Mouse (Mus musculus): ENCODE results near the gene Gfra4. TPM values are rescaled to one million over a fixed set of nuclear protein-coding genes. Genes with fewer than 3 reads are reported as not detected.

The Gfra4 gene
- polyA plus RNA-seq, 1 experiment from 2014 or later: 14.2 TPM

- H3K9ac ChIP-seq (ENCODE audit: low read depth, low read length): no peak overlapping the region
- ATAC-seq (replicated peaks; ENCODE audit: low FRiP score, low read depth) (no peak), DNase-seq (ENCODE audit: low spot score) (no peak)
- no peaks in the 10 kb centered on the region for H3K9me3 ChIP-seq (replicated peaks; ENCODE audit: low read length)
- no peak overlapping the region for H3K27ac ChIP-seq
- 66% methylated on average over 5 of the region's 5 CpGs for WGBS
- TF ChIP-seq CTCF (IDR thresholded peaks at IDR 0.05; ENCODE audit: low read depth): no peak
- no peak overlapping the region for H3K4me2 ChIP-seq (ENCODE audit: low read length)
- H3K4me1 ChIP-seq (replicated peaks; ENCODE audit: insufficient read depth, low read length): no peaks in the 10 kb centered on the region
- H3K27me3 ChIP-seq (ENCODE audit: insufficient read depth, low read length): no peaks in the 10 kb centered on the region
- H3K4me3 ChIP-seq (replicated peaks; ENCODE audit: low read depth, low read length): no peak overlapping the region
- H3K36me3 ChIP-seq (ENCODE audit: insufficient read depth, low read length): no peaks in the 10 kb centered on the region
Observed at GRCm38 (mm10) chr2:131080507-131080906, 37.6 kb upstream of the Gfra4 start.

- Histone ChIP-seq H3K4me3 (replicated peaks; ENCODE audit: low read depth, low read length) (no peak overlapping the region), H3K9me3 (replicated peaks; ENCODE audit: low read length) (no peaks in the 10 kb centered on the region), H3K4me2 (ENCODE audit: low read length) (no peak overlapping the region), H3K36me3 (ENCODE audit: insufficient read depth, low read length) (no peaks in the 10 kb centered on the region), H3K9ac (ENCODE audit: low read depth, low read length) (no peak overlapping the region), H3K4me1 (replicated peaks; ENCODE audit: insufficient read depth, low read length) (no peaks in the 10 kb centered on the region), H3K27ac (no peak overlapping the region), H3K27me3 (ENCODE audit: insufficient read depth, low read length) (no peaks in the 10 kb centered on the region)
- no peak for TF ChIP-seq CTCF (IDR thresholded peaks at IDR 0.05; ENCODE audit: low read depth)
- no peak for ATAC-seq (replicated peaks; ENCODE audit: low FRiP score, low read depth)
- WGBS: 88% methylated on average over 10 of the region's 10 CpGs
- DNase-seq (ENCODE audit: low spot score): no peak
Observed at GRCm38 (mm10) chr2:131072536-131072935, 29.6 kb upstream of the Gfra4 start.

- Histone ChIP-seq H3K4me2 (ENCODE audit: low read length) (no peak overlapping the region), H3K27ac (no peak overlapping the region), H3K27me3 (ENCODE audit: insufficient read depth, low read length) (0 out of 2 replicates have a peak, but pooled peaks cover 3% of the 10 kb centered on the region), H3K9ac (ENCODE audit: low read depth, low read length) (no peak overlapping the region), H3K4me3 (replicated peaks; ENCODE audit: low read depth, low read length) (no peak overlapping the region), H3K9me3 (replicated peaks; ENCODE audit: low read length) (no peaks in the 10 kb centered on the region), H3K4me1 (replicated peaks; ENCODE audit: insufficient read depth, low read length) (peaks cover 4% of the 10 kb centered on the region; the same call in 1 of the 2 replicates), H3K36me3 (ENCODE audit: insufficient read depth, low read length) (no peaks in the 10 kb centered on the region)
- no peak for ATAC-seq (replicated peaks; ENCODE audit: low FRiP score, low read depth)
- peak; percentile 79 for DNase-seq (ENCODE audit: low spot score)
- no peak for TF ChIP-seq CTCF (IDR thresholded peaks at IDR 0.05; ENCODE audit: low read depth)
- 47% methylated on average over 6 of the region's 6 CpGs for WGBS
Observed at GRCm38 (mm10) chr2:131067481-131067880, 24.6 kb upstream of the Gfra4 start.

GRCm38 (mm10) chr2:131066342-131066741 is 23.5 kb upstream of the Gfra4 start:
- 49% methylated on average over 9 of the region's 9 CpGs for WGBS
- no peak overlapping the region for H3K4me3 ChIP-seq (replicated peaks; ENCODE audit: low read depth, low read length)
- no peak overlapping the region for H3K9ac ChIP-seq (ENCODE audit: low read depth, low read length)
- TF ChIP-seq CTCF (IDR thresholded peaks at IDR 0.05; ENCODE audit: low read depth): no peak
- no peaks in the 10 kb centered on the region for H3K9me3 ChIP-seq (replicated peaks; ENCODE audit: low read length)
- H3K27ac ChIP-seq: no peak overlapping the region
- 0 out of 2 replicates have a peak, but pooled peaks have one; percentile 31 for ATAC-seq (replicated peaks; ENCODE audit: low FRiP score, low read depth)
- no peak for DNase-seq (ENCODE audit: low spot score)
- no peak overlapping the region for H3K4me2 ChIP-seq (ENCODE audit: low read length)
- peaks cover 4% of the 10 kb centered on the region; the same call in 1 of the 2 replicates for H3K4me1 ChIP-seq (replicated peaks; ENCODE audit: insufficient read depth, low read length)
- no peaks in the 10 kb centered on the region for H3K36me3 ChIP-seq (ENCODE audit: insufficient read depth, low read length)
- H3K27me3 ChIP-seq (ENCODE audit: insufficient read depth, low read length): 0 out of 2 replicates have a peak, but pooled peaks cover 3% of the 10 kb centered on the region

GRCm38 (mm10) chr2:131063404-131063864 is 20.5 kb upstream of the Gfra4 start, which contains the start of gene Adam33:
Gene Adam33, minus strand, starts transcription at chr2:131063814.
- H3K9me3 ChIP-seq (replicated peaks; ENCODE audit: low read length): no peaks in the 10 kb centered on the region
- H3K4me3 ChIP-seq (replicated peaks; ENCODE audit: low read depth, low read length): 0 out of 2 replicates have a peak within 1 kb of the TSS, but pooled peaks have one; percentile 6
- ATAC-seq (replicated peaks; ENCODE audit: low FRiP score, low read depth): no peak
- WGBS: 4% methylated on average over 27 of the region's 27 CpGs
- H3K27me3 ChIP-seq (ENCODE audit: insufficient read depth, low read length): 0 out of 2 replicates have a peak, but pooled peaks cover 3% of the 10 kb centered on the region
- H3K36me3 ChIP-seq (ENCODE audit: insufficient read depth, low read length): no peaks in the 10 kb centered on the region
- H3K27ac ChIP-seq: no peak within 1 kb of the TSS
- DNase-seq (ENCODE audit: low spot score): no peak
- no peak within 1 kb of the TSS for H3K9ac ChIP-seq (ENCODE audit: low read depth, low read length)
- peaks cover 4% of the 10 kb centered on the region; the same call in 1 of the 2 replicates for H3K4me1 ChIP-seq (replicated peaks; ENCODE audit: insufficient read depth, low read length)
- TF ChIP-seq CTCF (IDR thresholded peaks at IDR 0.05; ENCODE audit: low read depth): no peak
- peak within 1 kb of the TSS; percentile 52 for H3K4me2 ChIP-seq (ENCODE audit: low read length)

GRCm38 (mm10) chr2:131061607-131062006 is 18.7 kb upstream of the Gfra4 start:
- no peak for TF ChIP-seq CTCF (IDR thresholded peaks at IDR 0.05; ENCODE audit: low read depth)
- Histone ChIP-seq H3K9ac (ENCODE audit: low read depth, low read length) (no peak overlapping the region), H3K27ac (no peak overlapping the region), H3K4me2 (ENCODE audit: low read length) (no peak overlapping the region), H3K36me3 (ENCODE audit: insufficient read depth, low read length) (no peaks in the 10 kb centered on the region), H3K4me3 (replicated peaks; ENCODE audit: low read depth, low read length) (no peak overlapping the region), H3K4me1 (replicated peaks; ENCODE audit: insufficient read depth, low read length) (peaks cover 4% of the 10 kb centered on the region; the same call in 1 of the 2 replicates), H3K9me3 (replicated peaks; ENCODE audit: low read length) (no peaks in the 10 kb centered on the region), H3K27me3 (ENCODE audit: insufficient read depth, low read length) (0 out of 2 replicates have a peak, but pooled peaks cover 3% of the 10 kb centered on the region)
- DNase-seq (ENCODE audit: low spot score): no peak
- WGBS: 65% methylated on average over 5 of the region's 5 CpGs
- no peak for ATAC-seq (replicated peaks; ENCODE audit: low FRiP score, low read depth)
